Mouse (Mus musculus): Measurements from ENCODE around the gene Gm3460. TPM values are rescaled to one million over a fixed set of nuclear protein-coding genes. Genes with fewer than 3 reads are reported as not detected.
"Not testable (repeated sequence)": the region's sequence is repeated elsewhere in the genome, so short reads cannot be mapped to it uniquely, and the experiment has no call there.

The Gm3460 gene
- 0.43 TPM in 1 of 2 replicates, not detected in the other for polyA plus RNA-seq (2014; fragmentation: Nextera tagmentation; extraction: Ambion mirVana)

DNA sequence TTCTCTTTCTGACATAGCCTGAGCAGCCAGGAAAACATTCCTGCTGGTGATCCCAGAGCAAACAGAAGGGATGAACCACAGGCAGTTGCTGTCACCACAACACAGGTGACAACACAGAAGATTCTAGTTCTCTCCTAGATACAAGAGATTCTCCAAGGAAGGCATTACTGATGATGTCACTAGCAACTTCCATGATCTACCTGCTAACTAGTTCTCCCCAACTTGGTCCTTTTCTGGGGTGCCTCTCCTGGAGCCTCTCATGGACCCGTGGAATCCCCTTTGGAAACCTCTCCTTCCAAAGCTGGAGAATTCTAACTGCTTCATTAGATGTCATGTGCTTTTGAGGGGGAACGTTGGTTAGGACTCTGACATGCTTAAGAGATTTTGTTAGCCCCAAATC lies at the start of gene Gm3460:
TSS of gene Gm3460 (minus strand) at position 101 of the 400 bp plus-strand sequence.
- H3K4me1 ChIP-seq (ENCODE audit: control insufficient read depth, insufficient read depth, low read length); H3K27ac ChIP-seq (replicated peaks; ENCODE audit: low read depth, low read length); ATAC-seq (ENCODE audit: low FRiP score, low TSS enrichment); H3K4me2 ChIP-seq (ENCODE audit: low read length); H3K4me3 ChIP-seq (replicated peaks; ENCODE audit: low read depth, low read length); H3K27me3 ChIP-seq (ENCODE audit: control insufficient read depth, insufficient read depth, low read length); H3K9me3 ChIP-seq (ENCODE audit: control insufficient read depth, low read length); H3K36me3 ChIP-seq (ENCODE audit: control insufficient read depth, insufficient read depth, low read length); DNase-seq; H3K9ac ChIP-seq (replicated peaks; ENCODE audit: low read length): not testable (repeated sequence)
- 82% methylated on average over 1 of the region's 2 CpGs for WGBS

DNA sequence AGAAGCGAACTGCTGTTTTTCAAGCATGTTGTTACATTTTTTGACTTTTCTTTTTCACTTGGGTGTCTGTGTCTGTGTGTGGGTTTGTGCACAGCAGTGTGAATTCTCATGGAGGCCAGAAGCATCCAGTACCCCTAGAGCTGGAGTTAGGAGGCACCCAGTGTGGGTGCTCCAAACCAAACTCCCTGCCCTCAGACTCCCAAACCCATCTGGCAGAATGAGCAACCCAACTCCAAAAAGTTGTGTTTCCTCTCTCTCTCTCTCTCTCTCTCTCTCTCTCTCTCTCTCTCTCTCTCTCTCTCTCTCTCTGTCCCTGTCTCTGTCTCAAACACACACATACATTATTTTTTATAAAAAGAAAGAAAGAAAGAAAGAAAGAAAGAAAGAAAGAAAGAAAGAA lies 15.8 kb downstream of the Gm3460 start:
- DNase-seq; H3K4me1 ChIP-seq (ENCODE audit: control insufficient read depth, insufficient read depth, low read length); H3K9ac ChIP-seq (replicated peaks; ENCODE audit: low read length); H3K4me3 ChIP-seq (replicated peaks; ENCODE audit: low read depth, low read length); H3K36me3 ChIP-seq (ENCODE audit: control insufficient read depth, insufficient read depth, low read length); ATAC-seq (ENCODE audit: low FRiP score, low TSS enrichment); H3K27ac ChIP-seq (replicated peaks; ENCODE audit: low read depth, low read length); H3K9me3 ChIP-seq (ENCODE audit: control insufficient read depth, low read length); H3K27me3 ChIP-seq (ENCODE audit: control insufficient read depth, insufficient read depth, low read length); H3K4me2 ChIP-seq (ENCODE audit: low read length): not testable (repeated sequence)
- no CpG with 5 or more reads among the region's 1 CpGs for WGBS

DNA sequence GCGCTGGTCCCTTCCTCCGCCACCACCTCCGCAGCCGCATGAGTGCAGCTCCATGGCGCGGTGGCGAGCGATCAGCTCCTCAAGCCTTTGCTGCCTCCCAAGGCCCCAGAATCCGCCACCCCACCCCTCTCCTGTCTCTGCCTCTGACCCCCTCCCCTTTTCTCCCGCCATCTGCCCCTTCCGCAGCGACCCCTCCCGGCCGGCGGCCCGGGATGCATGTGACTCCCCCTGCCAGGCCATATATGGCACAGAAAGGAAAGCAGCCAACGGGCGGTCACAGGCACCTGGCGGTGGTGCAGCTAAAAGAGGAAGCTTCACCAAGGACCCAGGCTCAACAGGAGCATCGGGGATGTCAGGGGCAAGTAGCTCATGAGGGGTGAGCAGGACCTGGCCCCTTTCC lies 17.2 kb downstream of the Gm3460 start:
- peak; percentile 76 for DNase-seq
- H3K4me2 ChIP-seq (ENCODE audit: low read length), result peak overlapping the region; percentile 61
- H3K27ac ChIP-seq (replicated peaks; ENCODE audit: low read depth, low read length); H3K27me3 ChIP-seq (ENCODE audit: control insufficient read depth, insufficient read depth, low read length); ATAC-seq (ENCODE audit: low FRiP score, low TSS enrichment); H3K9me3 ChIP-seq (ENCODE audit: control insufficient read depth, low read length); H3K36me3 ChIP-seq (ENCODE audit: control insufficient read depth, insufficient read depth, low read length); H3K9ac ChIP-seq (replicated peaks; ENCODE audit: low read length); H3K4me1 ChIP-seq (ENCODE audit: control insufficient read depth, insufficient read depth, low read length): not testable (repeated sequence)
- peak overlapping the region; percentile 36 for H3K4me3 ChIP-seq (replicated peaks; ENCODE audit: low read depth, low read length)
- 2% methylated on average over 19 of the region's 20 CpGs for WGBS

DNA sequence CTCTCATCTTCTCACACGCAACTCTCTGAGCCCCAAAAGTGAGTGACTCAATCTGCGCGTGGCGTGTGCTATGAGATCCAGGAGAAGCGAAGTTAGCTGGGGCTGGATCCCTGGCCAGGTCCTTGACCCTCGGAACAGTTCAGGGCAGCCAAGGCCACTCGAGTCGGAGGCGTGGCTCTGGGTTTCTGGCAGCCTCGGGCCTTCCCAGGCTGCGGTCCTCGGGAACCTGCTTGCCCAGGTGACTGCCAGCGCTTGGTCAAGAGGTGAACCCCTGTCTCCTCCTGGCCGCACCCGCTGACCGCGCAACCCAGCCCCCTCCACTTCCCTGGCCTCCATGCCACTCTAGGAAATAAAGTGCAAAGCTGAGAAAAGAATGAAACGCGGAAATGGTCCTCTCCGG lies 17.7 kb downstream of the Gm3460 start:
- ATAC-seq (ENCODE audit: low FRiP score, low TSS enrichment); H3K27me3 ChIP-seq (ENCODE audit: control insufficient read depth, insufficient read depth, low read length); H3K9me3 ChIP-seq (ENCODE audit: control insufficient read depth, low read length); H3K27ac ChIP-seq (replicated peaks; ENCODE audit: low read depth, low read length); H3K36me3 ChIP-seq (ENCODE audit: control insufficient read depth, insufficient read depth, low read length); H3K9ac ChIP-seq (replicated peaks; ENCODE audit: low read length); H3K4me1 ChIP-seq (ENCODE audit: control insufficient read depth, insufficient read depth, low read length): not testable (repeated sequence)
- peak overlapping the region; percentile 61 for H3K4me2 ChIP-seq (ENCODE audit: low read length)
- WGBS, result 11% methylated on average over 17 of the region's 20 CpGs
- H3K4me3 ChIP-seq (replicated peaks; ENCODE audit: low read depth, low read length), result peak overlapping the region; percentile 36
- DNase-seq, result peak; percentile 3

DNA sequence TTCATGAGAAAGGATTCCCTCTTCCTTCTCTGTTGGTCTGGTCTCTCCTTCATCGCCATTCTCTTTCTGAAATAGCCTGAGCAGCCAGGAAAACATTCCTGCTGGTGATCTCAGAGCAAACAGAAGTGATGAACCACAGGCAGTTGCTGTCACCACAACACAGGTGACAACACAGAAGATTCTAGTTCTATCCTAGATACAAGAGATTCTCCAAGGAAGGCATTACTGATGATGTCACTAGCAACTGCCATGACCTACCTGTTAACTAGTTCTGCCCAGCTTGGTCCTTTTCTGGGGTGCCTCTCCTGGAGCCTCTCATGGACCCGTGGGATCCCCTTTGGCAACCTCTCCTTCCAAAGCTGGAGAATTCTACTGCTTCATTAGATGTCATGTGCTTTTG lies 31.7 kb downstream of the Gm3460 start, which contains the start of gene Gm3629:
TSS of gene Gm3629 (minus strand) at position 101 of the 400 bp plus-strand sequence.
- H3K9me3 ChIP-seq (ENCODE audit: control insufficient read depth, low read length); H3K4me1 ChIP-seq (ENCODE audit: control insufficient read depth, insufficient read depth, low read length); H3K4me2 ChIP-seq (ENCODE audit: low read length); H3K36me3 ChIP-seq (ENCODE audit: control insufficient read depth, insufficient read depth, low read length); DNase-seq; H3K4me3 ChIP-seq (replicated peaks; ENCODE audit: low read depth, low read length); H3K27ac ChIP-seq (replicated peaks; ENCODE audit: low read depth, low read length); ATAC-seq (ENCODE audit: low FRiP score, low TSS enrichment); H3K9ac ChIP-seq (replicated peaks; ENCODE audit: low read length); H3K27me3 ChIP-seq (ENCODE audit: control insufficient read depth, insufficient read depth, low read length): not testable (repeated sequence)
- 18% methylated on average over 1 of the region's 2 CpGs for WGBS

Other genes starting within 250 kb of the Gm3460 start
- not detected in 2 replicates for gene Gm16440, start 232.1 kb downstream of the Gm3460 start, polyA plus RNA-seq (2014; fragmentation: Nextera tagmentation; extraction: Ambion mirVana)
- 7.2 and 10.7 TPM in 2 replicates for gene Gm3591, start 209.9 kb downstream of the Gm3460 start, polyA plus RNA-seq (2014; fragmentation: Nextera tagmentation; extraction: Ambion mirVana)
- gene Gm3594, start 177.8 kb downstream of the Gm3460 start, polyA plus RNA-seq (2014; fragmentation: Nextera tagmentation; extraction: Ambion mirVana), result not detected in 2 replicates
- not detected in 2 replicates for gene Gm8356, start 85.1 kb downstream of the Gm3460 start, polyA plus RNA-seq (2014; fragmentation: Nextera tagmentation; extraction: Ambion mirVana)
- gene Gm3629, start 31.8 kb downstream of the Gm3460 start, polyA plus RNA-seq (2014; fragmentation: Nextera tagmentation; extraction: Ambion mirVana), result 0.97 and 1.4 TPM in 2 replicates
- gene Gm10251, start 61.8 kb upstream of the Gm3460 start, polyA plus RNA-seq (2014; fragmentation: Nextera tagmentation; extraction: Ambion mirVana), result not detected in 2 replicates
- 0.18 TPM in 1 of 2 replicates, not detected in the other for gene Gm8050, start 97.8 kb upstream of the Gm3460 start, polyA plus RNA-seq (2014; fragmentation: Nextera tagmentation; extraction: Ambion mirVana)
- 16.0 and 20.2 TPM in 2 replicates for gene Gm3636, start 119.9 kb upstream of the Gm3460 start, polyA plus RNA-seq (2014; fragmentation: Nextera tagmentation; extraction: Ambion mirVana)
- not detected in 2 replicates for gene Gm8362, start 152.0 kb upstream of the Gm3460 start, polyA plus RNA-seq (2014; fragmentation: Nextera tagmentation; extraction: Ambion mirVana)
- not detected in 2 replicates for gene Gm3642, start 217.9 kb upstream of the Gm3460 start, polyA plus RNA-seq (2014; fragmentation: Nextera tagmentation; extraction: Ambion mirVana)